Mouse (Mus musculus) stomach, embryonic 16.5 days (tissue): Measurements from ENCODE around the gene Mrpl55. TPM values are rescaled to one million over a fixed set of nuclear protein-coding genes. Genes with fewer than 3 reads are reported as not detected.

Experiments used
- ATAC-seq: fragments of 200-750 bp; cut with Nextera tagmentation; 2 replicates; pipeline ENCODE4 v1.8.0; 2017; ENCODE audit warnings: moderate number of reproducible peaks, moderate TSS enrichment; ENCODE audit not compliant: insufficient read depth, low FRiP score
- H3K27ac ChIP-seq: fragments of 300-500 bp; sonication (generic); 2 replicates; pipeline ENCODE4 v1.5.1; 2014; ENCODE audit warnings: low read length
- H3K27me3 ChIP-seq: fragments of 300-500 bp; sonication (generic); 2 replicates; pipeline ENCODE4 v1.6.1; 2014; ENCODE audit warnings: low read length, control low read depth, mixed read lengths; ENCODE audit not compliant: control insufficient read depth, insufficient read depth
- H3K36me3 ChIP-seq: fragments of 300-500 bp; sonication (generic); 2 replicates; pipeline ENCODE4 v1.6.1; 2014; ENCODE audit warnings: low read length; ENCODE audit not compliant: control insufficient read depth, insufficient read depth
- H3K4me1 ChIP-seq: fragments of 300-500 bp; sonication (generic); 2 replicates; pipeline ENCODE4 v1.6.1; 2014; ENCODE audit warnings: low read length, control low read depth, mixed read lengths; ENCODE audit not compliant: control insufficient read depth, insufficient read depth
- H3K4me2 ChIP-seq: fragments of 300-500 bp; sonication (generic); 2 replicates; pipeline ENCODE4 v1.6.1; 2014; ENCODE audit warnings: low read depth, low read length, mixed read lengths
- H3K4me3 ChIP-seq: fragments of 300-500 bp; sonication (generic); replicated peaks from 2 replicates; pipeline ENCODE4 v1.5.1; 2014; ENCODE audit warnings: mild to moderate bottlenecking, low read length
- H3K9ac ChIP-seq: fragments of 300-500 bp; sonication (generic); 2 replicates; pipeline ENCODE4 v1.6.1; 2014; ENCODE audit warnings: low read length
- H3K9me3 ChIP-seq: fragments of 300-500 bp; sonication (generic); replicated peaks from 2 replicates; pipeline ENCODE4 v1.6.1; 2016; ENCODE audit warnings: low read length, control low read depth; ENCODE audit not compliant: control insufficient read depth
- WGBS: fragments of 180-500 bp; shearing (Covaris S2); extraction: QIAGEN DNeasy Blood & Tissue Kit; methylation state at CpG from one replicate; pipeline ENCODE4 v1.1.7; 2014; 5-methylcytosine and 5-hydroxymethylcytosine counted together
- polyA plus RNA-seq: library from polyadenylated mRNA; unstranded; fragments of >200 nt; fragmentation: Nextera tagmentation; extraction: Ambion mirVana; gene quantifications from 2 replicates; pipeline ENCODE4 v1.2.1, GENCODE M21; 2015

Mrpl55 gene
- 75.5 and 78.9 TPM in 2 replicates for polyA plus RNA-seq

DNA sequence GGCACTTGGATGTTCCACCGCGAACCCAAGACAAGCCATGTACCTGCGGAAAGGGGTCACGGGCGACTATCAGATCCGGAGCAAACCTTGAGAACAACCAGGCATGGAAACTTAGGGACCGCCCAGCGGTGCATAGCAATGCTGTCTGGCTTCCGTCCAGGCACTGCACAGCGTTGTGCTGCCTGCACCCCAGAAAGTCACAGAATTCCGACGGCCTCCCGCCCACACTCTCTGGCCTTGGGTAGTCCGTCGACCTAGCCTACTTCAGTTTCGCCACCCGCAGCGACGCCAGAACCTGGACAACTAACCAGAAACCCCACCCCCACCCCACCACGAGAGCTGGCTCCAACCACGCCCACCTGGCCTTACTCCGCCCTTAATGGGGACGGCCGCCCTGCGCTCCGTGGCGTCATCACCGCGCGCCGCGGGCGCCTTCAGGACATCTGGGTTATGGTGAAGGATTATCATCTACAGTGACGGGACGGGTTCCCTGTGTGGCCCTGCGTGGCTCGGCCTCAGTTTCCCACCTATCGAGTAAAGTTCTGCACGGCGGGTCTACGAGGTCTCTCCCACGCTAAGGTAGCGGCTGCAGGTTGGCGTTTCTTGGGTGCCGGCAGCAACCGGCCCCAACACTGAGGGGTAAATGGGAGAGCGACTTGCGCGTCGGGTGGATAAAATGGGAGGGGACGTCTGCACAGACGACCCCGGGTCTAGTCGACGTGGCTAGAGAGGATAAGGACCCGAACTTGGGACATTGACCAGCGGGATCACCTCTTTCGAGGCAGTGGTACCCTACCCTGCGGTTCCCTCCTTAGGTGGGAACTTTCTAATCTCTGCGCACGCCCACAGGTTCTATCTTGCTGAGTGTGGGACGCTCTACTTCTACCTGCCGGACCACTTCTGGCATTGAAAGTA, at the start of gene Mrpl55:
Mrpl55 (plus strand) TSS at position 406 of the 915 bp plus-strand sequence.
- H3K36me3 ChIP-seq = 0 out of 2 replicates have a peak, but pooled peaks cover 3% of the 10 kb centered on the region
- under 1% methylated on average over 63 of the region's 63 CpGs for WGBS
- H3K27ac ChIP-seq = peak within 1 kb of the TSS; percentile 84
- H3K9ac ChIP-seq = peak within 1 kb of the TSS; percentile 91
- peak within 1 kb of the TSS; percentile 84 for H3K4me2 ChIP-seq
- peak; percentile 97 for ATAC-seq
- no peaks in the 10 kb centered on the region for H3K9me3 ChIP-seq
- H3K27me3 ChIP-seq = no peaks in the 10 kb centered on the region
- peak within 1 kb of the TSS; percentile 90 for H3K4me3 ChIP-seq
- H3K4me1 ChIP-seq = peaks cover 12% of the 10 kb centered on the region

DNA sequence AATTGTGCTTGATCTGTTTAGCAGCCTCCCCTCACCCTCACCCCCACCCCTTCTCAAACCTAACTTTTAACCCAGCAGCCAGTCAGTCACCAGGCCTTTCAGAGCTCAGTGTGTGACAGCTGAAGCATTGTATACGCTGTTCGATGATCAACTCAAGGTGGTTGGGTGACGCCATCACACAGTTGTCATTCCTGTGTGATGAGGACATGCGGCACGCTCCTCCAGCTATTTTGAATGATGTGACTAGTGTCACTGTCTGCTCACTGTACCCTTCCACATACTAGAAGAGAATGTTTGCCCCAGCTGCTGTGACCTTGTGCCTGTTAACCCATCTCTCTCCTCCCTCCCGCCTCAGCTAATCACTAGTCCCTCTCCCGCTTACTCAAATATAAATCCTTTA, 48.1 kb upstream of the Mrpl55 start:
- Histone ChIP-seq H3K36me3 (peaks cover 6% of the 10 kb centered on the region; the same call in 1 of the 2 replicates), H3K4me1 (no peaks in the 10 kb centered on the region), H3K4me3 (no peak overlapping the region), H3K9me3 (no peaks in the 10 kb centered on the region), H3K9ac (no peak overlapping the region), H3K27ac (no peak overlapping the region), H3K27me3 (no peaks in the 10 kb centered on the region), H3K4me2 (no peak overlapping the region)
- 69% methylated on average over 7 of the region's 7 CpGs for WGBS
- no peak for ATAC-seq

DNA sequence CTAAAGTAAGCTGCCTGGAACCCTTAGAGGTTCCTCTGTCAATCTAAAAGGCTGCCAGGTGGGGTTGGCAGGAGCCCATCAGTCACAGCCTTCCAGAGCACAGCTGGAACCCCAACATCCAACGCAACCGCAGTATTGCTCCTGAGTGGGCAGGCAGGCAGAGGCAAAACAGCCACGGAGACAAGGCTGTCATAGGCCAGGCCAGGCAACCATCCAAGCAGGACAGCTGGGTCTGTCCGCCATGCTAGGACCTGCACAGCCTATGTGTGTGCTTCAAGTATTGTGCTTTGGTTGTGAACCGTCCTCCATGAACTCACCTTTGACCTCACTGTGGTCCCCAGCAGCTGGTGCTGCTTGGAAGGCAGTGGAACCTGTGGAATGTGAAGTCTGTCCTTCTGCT, 46.4 kb upstream of the Mrpl55 start:
- 88% methylated on average over 5 of the region's 5 CpGs for WGBS
- Histone ChIP-seq H3K9me3 (no peaks in the 10 kb centered on the region), H3K27me3 (no peaks in the 10 kb centered on the region), H3K4me3 (no peak overlapping the region), H3K4me1 (no peaks in the 10 kb centered on the region), H3K27ac (no peak overlapping the region), H3K9ac (no peak overlapping the region), H3K36me3 (peaks cover 6% of the 10 kb centered on the region; the same call in 1 of the 2 replicates), H3K4me2 (no peak overlapping the region)
- no peak for ATAC-seq

GRCm38 (mm10) chr11:59159099-59159498, 43.2 kb upstream of the Mrpl55 start:
- Histone ChIP-seq H3K27ac (no peak overlapping the region), H3K4me1 (peaks cover 9% of the 10 kb centered on the region), H3K9me3 (no peaks in the 10 kb centered on the region), H3K27me3 (no peaks in the 10 kb centered on the region), H3K4me2 (no peak overlapping the region), H3K9ac (no peak overlapping the region), H3K36me3 (peaks cover 6% of the 10 kb centered on the region; the same call in 1 of the 2 replicates), H3K4me3 (no peak overlapping the region)
- WGBS = 94% methylated on average over 13 of the region's 13 CpGs
- no peak for ATAC-seq

DNA sequence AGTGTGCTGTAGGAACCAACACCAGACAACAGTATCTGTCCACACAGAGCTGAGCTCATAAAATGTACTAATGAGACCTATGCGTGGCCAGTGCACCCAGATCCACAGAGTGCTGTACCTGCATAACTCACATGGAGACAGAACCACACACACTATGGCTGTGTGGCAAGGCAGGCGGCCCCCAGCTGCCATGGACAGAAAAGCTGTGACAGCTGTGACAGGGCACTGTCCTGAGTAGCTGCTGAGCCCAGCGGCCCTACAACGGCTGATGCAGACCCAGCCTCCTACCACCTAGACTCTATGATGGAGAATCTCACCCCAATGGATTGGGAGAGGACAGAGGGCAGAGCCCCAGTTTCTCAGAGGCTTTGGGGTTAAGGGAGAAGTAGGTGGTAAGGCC, 42.7 kb upstream of the Mrpl55 start:
- peaks cover 12% of the 10 kb centered on the region for H3K4me1 ChIP-seq
- ATAC-seq = no peak
- no peak overlapping the region for H3K4me3 ChIP-seq
- peaks cover 6% of the 10 kb centered on the region; the same call in 1 of the 2 replicates for H3K36me3 ChIP-seq
- H3K27ac ChIP-seq = no peak overlapping the region
- H3K9ac ChIP-seq = no peak overlapping the region
- H3K27me3 ChIP-seq = no peaks in the 10 kb centered on the region
- WGBS = 85% methylated on average over 4 of the region's 4 CpGs
- no peaks in the 10 kb centered on the region for H3K9me3 ChIP-seq
- no peak overlapping the region for H3K4me2 ChIP-seq

- Histone ChIP-seq H3K4me2 (no peak overlapping the region), H3K4me3 (no peak overlapping the region), H3K36me3 (peaks cover 6% of the 10 kb centered on the region; the same call in 1 of the 2 replicates), H3K9ac (no peak overlapping the region), H3K27me3 (no peaks in the 10 kb centered on the region), H3K4me1 (peaks cover 12% of the 10 kb centered on the region), H3K27ac (no peak overlapping the region), H3K9me3 (no peaks in the 10 kb centered on the region)
- 66% methylated on average over 5 of the region's 5 CpGs for WGBS
- ATAC-seq = no peak
Observed at GRCm38 (mm10) chr11:59161398-59161797, 40.9 kb upstream of the Mrpl55 start.

- Histone ChIP-seq H3K36me3 (peaks cover 6% of the 10 kb centered on the region; the same call in 1 of the 2 replicates), H3K9ac (peak overlapping the region; percentile 73), H3K27me3 (no peaks in the 10 kb centered on the region), H3K9me3 (no peaks in the 10 kb centered on the region), H3K4me1 (peaks cover 12% of the 10 kb centered on the region), H3K27ac (peak overlapping the region; percentile 77), H3K4me2 (peak overlapping the region; percentile 75), H3K4me3 (peak overlapping the region; percentile 70)
- 50% methylated on average over 9 of the region's 9 CpGs for WGBS
- ATAC-seq = no peak
Observed at GRCm38 (mm10) chr11:59162443-59163254, 39.6 kb upstream of the Mrpl55 start.

DNA sequence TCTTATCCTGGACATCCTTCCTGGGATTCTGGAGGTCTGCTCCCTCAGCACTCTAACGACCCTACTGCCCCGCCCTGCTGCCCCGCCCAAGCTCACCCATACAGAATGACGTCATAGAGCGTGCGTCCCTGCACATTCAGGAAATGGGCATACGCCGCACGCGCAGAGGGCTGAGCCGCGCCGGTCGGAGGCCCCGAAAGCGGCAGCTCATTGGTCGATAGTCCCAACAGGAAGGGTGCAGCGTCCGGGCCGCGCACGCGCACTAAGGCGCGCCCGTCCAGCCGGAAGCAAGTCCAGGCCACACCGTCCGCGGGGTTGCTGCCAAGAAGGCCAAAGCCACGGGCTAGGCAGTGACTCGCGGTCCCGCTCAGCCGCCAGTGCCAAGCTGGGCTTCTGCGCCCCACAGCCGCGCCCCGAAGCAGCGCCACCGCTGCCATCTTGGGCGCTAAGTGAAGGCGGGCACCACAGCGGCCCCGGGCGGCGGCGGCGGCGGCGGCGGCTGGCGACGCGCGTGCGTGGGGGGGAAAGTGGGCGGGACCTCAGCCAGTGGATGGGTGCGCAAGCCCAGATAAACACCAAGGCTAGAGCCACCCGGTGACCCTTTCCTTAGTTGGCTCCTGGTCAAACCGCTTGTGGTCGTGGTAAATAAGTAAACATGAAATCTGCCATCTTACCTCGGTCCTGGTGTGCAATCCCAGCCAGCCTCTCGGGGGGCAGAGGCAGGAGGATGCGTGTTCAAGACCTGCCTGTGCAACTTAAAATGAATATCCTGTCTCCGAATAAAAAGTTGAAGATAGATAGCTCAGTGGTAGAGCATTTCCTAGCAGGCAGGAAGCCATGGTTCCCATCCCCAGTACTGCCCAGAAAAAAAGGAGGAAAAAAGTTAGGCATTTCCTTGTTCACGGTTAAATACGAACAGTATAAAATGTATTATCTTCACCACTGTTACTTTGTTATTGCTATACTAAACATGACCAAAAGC, 38.7 kb upstream of the Mrpl55 start, which contains the start of gene Iba57:
Iba57 (minus strand) TSS at position 485 of the 982 bp plus-strand sequence.
- peak within 1 kb of the TSS; percentile 75 for H3K4me2 ChIP-seq
- H3K36me3 ChIP-seq = no peaks in the 10 kb centered on the region
- 2% methylated on average over 67 of the region's 68 CpGs for WGBS
- peak within 1 kb of the TSS; percentile 94 for H3K9ac ChIP-seq
- H3K4me3 ChIP-seq = peak within 1 kb of the TSS; percentile 70
- H3K9me3 ChIP-seq = no peaks in the 10 kb centered on the region
- H3K27me3 ChIP-seq = no peaks in the 10 kb centered on the region
- peak within 1 kb of the TSS; percentile 99 for H3K27ac ChIP-seq
- ATAC-seq = peak; percentile 98
- H3K4me1 ChIP-seq = peaks cover 12% of the 10 kb centered on the region
